13 mouse cellular contexts compared by ENCODE assay signal in the genomic region with DNA sequence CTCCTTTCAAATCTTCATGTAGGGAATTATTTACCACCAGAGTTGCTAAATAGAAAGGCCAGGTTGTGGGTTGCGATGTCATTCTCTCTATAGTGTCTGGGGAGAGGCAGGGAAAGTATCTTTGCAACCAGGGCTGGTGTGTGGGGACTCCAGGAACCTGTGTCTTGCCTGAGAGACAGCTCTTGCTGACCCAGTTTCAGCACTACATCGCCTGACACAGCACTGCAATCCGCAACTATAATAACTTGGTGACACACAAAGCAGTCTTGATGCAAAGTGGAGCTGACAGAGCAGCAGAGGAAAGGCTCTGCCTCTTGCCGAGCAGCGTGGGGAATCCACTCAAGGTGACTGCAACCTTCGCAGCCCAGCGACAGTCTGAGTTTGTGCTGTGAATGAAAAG. TPM values are rescaled to one million over a fixed set of nuclear protein-coding genes. Genes with fewer than 3 reads are reported as not detected.
A peak's percentile ranks its signal among the peaks of the same experiment; 100 is the strongest.
DNase-seq lines count a peak whose midpoint lies in the region; ATAC-seq lines count a peak whose summit lies in the region.
"Had no signal": no experiment of that assay in that cellular context is flagged by ENCODE, and none has a peak within 500 bp of the region (broad histone marks: within the 10 kb centered on the region; RNA-seq: fewer than 3 reads in every experiment).

No protein-coding gene starts in this region.

- H3K9ac ChIP-seq in midbrain, embryonic 11.5 days (ENCODE audit: low read length), result no peak overlapping the region
- no peak overlapping the region for H3K9ac ChIP-seq in midbrain, embryonic 13.5 days (replicated peaks)
- no peak overlapping the region for H3K9ac ChIP-seq in embryonic facial prominence, embryonic 14.5 days (ENCODE audit: low read depth, low read length)
- H3K9ac ChIP-seq: forebrain, embryonic 12.5 days; liver, embryonic 12.5 days had no signal

- H3K4me1 ChIP-seq in midbrain, embryonic 11.5 days (ENCODE audit: control insufficient read depth, insufficient read depth, low read length), result 0 out of 2 replicates have a peak, but pooled peaks cover 3% of the 10 kb centered on the region
- no peaks in the 10 kb centered on the region for H3K4me1 ChIP-seq in midbrain, embryonic 13.5 days (replicated peaks)
- no peaks in the 10 kb centered on the region for H3K4me1 ChIP-seq in embryonic facial prominence, embryonic 14.5 days (ENCODE audit: control insufficient read depth, insufficient read depth, low read length)
- H3K4me1 ChIP-seq: forebrain, embryonic 12.5 days; liver, embryonic 12.5 days had no signal

- H3K36me3 ChIP-seq in midbrain, embryonic 11.5 days (ENCODE audit: control insufficient read depth, insufficient read depth, low read length), result no peaks in the 10 kb centered on the region
- H3K36me3 ChIP-seq in midbrain, embryonic 13.5 days, result no peaks in the 10 kb centered on the region
- no peaks in the 10 kb centered on the region for H3K36me3 ChIP-seq in embryonic facial prominence, embryonic 14.5 days (ENCODE audit: control insufficient read depth, insufficient read depth, low read length)
- H3K36me3 ChIP-seq: forebrain, embryonic 12.5 days; liver, embryonic 12.5 days had no signal

- 73% methylated on average over 7 of the region's 7 CpGs for WGBS in midbrain, embryonic 11.5 days
- 52% methylated on average over 7 of the region's 7 CpGs for WGBS in midbrain, embryonic 13.5 days
- 56% methylated on average over 7 of the region's 7 CpGs for WGBS in embryonic facial prominence, embryonic 14.5 days

- no peak overlapping the region for H3K4me2 ChIP-seq in midbrain, embryonic 11.5 days
- H3K4me2 ChIP-seq in midbrain, embryonic 13.5 days (replicated peaks), result no peak overlapping the region
- H3K4me2 ChIP-seq in embryonic facial prominence, embryonic 14.5 days (ENCODE audit: low read depth, low read length), result no peak overlapping the region
- H3K4me2 ChIP-seq: forebrain, embryonic 12.5 days; liver, embryonic 12.5 days had no signal

- DNase-seq in cerebellum, adult 9-10 months, result peak; percentile 9
- DNase-seq in cerebellum, adult 18-20 months, result no peak
- peak; percentile 72 for DNase-seq in midbrain, embryonic 11.5 days (ENCODE audit: low spot score, missing footprints)
- peak; percentile 44 for DNase-seq in embryonic facial prominence, embryonic 14.5 days (ENCODE audit: low spot score)
- DNase-seq in telencephalon, adult 2 months (ENCODE audit: low read depth, low spot score), result peak; percentile 27
- DNase-seq in spleen, adult 18-20 months, result no peak
- no peak for DNase-seq in layer of hippocampus, postnatal 36 days
- DNase-seq: lung, postnatal 4 days; right cerebral cortex, postnatal 14 days had no signal

- no peak for ATAC-seq in midbrain, embryonic 11.5 days (ENCODE audit: low FRiP score)
- no peak for ATAC-seq in midbrain, embryonic 13.5 days
- no peak; the same call in 1 of the 2 replicates for ATAC-seq in embryonic facial prominence, embryonic 14.5 days (ENCODE audit: low read depth)
- ATAC-seq: liver, embryonic 12.5 days had no signal

- H3K27ac ChIP-seq in midbrain, embryonic 11.5 days (ENCODE audit: low read depth, low read length), result no peak overlapping the region
- H3K27ac ChIP-seq in midbrain, embryonic 13.5 days, result no peak overlapping the region
- H3K27ac ChIP-seq in embryonic facial prominence, embryonic 14.5 days (replicated peaks; ENCODE audit: low read depth, low read length), result no peak overlapping the region
- H3K27ac ChIP-seq: forebrain, embryonic 12.5 days; liver, embryonic 12.5 days; stomach, postnatal 0 days had no signal

- H3K4me3 ChIP-seq in midbrain, embryonic 11.5 days (ENCODE audit: low read depth, low read length), result no peak overlapping the region
- H3K4me3 ChIP-seq in midbrain, embryonic 13.5 days (replicated peaks), result no peak overlapping the region
- H3K4me3 ChIP-seq in embryonic facial prominence, embryonic 14.5 days (ENCODE audit: low read depth, low read length), result no peak overlapping the region
- H3K4me3 ChIP-seq: forebrain, embryonic 12.5 days; liver, embryonic 12.5 days had no signal

- H3K9me3 ChIP-seq in midbrain, embryonic 11.5 days (ENCODE audit: control insufficient read depth, low read length), result no peaks in the 10 kb centered on the region
- no peaks in the 10 kb centered on the region for H3K9me3 ChIP-seq in midbrain, embryonic 13.5 days
- no peaks in the 10 kb centered on the region for H3K9me3 ChIP-seq in embryonic facial prominence, embryonic 14.5 days (ENCODE audit: control insufficient read depth, low read length)
- H3K9me3 ChIP-seq: forebrain, embryonic 12.5 days; liver, embryonic 12.5 days had no signal

- H3K27me3 ChIP-seq in midbrain, embryonic 11.5 days (ENCODE audit: control insufficient read depth, insufficient read depth, low read length), result no peaks in the 10 kb centered on the region
- no peaks in the 10 kb centered on the region for H3K27me3 ChIP-seq in midbrain, embryonic 13.5 days
- no peaks in the 10 kb centered on the region for H3K27me3 ChIP-seq in embryonic facial prominence, embryonic 14.5 days (replicated peaks; ENCODE audit: control insufficient read depth, insufficient read depth, low read length)
- H3K27me3 ChIP-seq: forebrain, embryonic 12.5 days; liver, embryonic 12.5 days had no signal

RNA-seq across cellular contexts. Expression of gene Tlr4, which starts 42.5 kb away (rescaled TPM):
- polyA plus RNA-seq in midbrain, embryonic 11.5 days (2014; fragmentation: Nextera tagmentation; extraction: Ambion mirVana), result 0.74 and 0.97 TPM in 2 replicates
- polyA plus RNA-seq in midbrain, embryonic 13.5 days (2015; fragmentation: Nextera tagmentation; extraction: Ambion mirVana), result 0.58 and 0.67 TPM in 2 replicates
- 2.4 and 2.9 TPM in 2 replicates for polyA plus RNA-seq in embryonic facial prominence, embryonic 14.5 days (2014; fragmentation: Nextera tagmentation; extraction: Ambion mirVana)
- total RNA-seq in layer of hippocampus, postnatal 36 days (2021), result 1 to 10 TPM; 2.2 to 2.9 TPM

Comparison
In these comparisons a context has a peak if more than half of its experiments do, and no peak if none do; other contexts are left out.
1. DNase-seq: peak in cerebellum, adult 9-10 months (single experiment), midbrain, embryonic 11.5 days (single experiment), embryonic facial prominence, embryonic 14.5 days (single experiment) and telencephalon, adult 2 months (single experiment); none in cerebellum, adult 18-20 months (0 of 2), spleen, adult 18-20 months (0 of 2) and layer of hippocampus, postnatal 36 days (0 of 2).